Mouse (Mus musculus): ENCODE results near the gene Tor4a. TPM values are rescaled to one million over a fixed set of nuclear protein-coding genes. Genes with fewer than 3 reads are reported as not detected.

Tor4a gene
- total RNA-seq, 2 experiments from 2014 or later, result 1.8 to 2.4 TPM

DNA sequence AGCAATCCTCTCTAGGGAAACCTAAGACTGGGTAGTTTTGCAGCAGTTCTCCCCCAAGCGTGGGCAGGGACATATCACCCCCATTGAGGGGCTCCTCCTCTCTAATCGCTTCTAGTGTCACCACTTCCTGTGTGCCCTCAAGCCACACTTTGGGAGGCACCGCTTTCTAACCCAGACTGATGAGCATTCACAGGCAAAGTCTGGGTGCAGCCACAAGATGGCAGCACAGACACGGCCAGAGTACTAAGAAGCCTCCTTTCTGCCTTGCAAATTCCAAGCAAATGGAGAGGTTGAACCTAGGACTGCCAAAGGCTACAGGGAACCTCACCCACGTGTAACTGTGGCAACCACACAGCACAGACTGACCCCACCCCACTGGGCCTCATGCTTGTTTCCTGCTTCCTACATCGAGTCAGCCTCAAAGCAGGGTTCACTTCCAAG lies 3.3 kb downstream of the Tor4a start:
- DNase-seq (ENCODE audit: low spot score in 2 of 2), result peak; percentile 81 to 88

DNA sequence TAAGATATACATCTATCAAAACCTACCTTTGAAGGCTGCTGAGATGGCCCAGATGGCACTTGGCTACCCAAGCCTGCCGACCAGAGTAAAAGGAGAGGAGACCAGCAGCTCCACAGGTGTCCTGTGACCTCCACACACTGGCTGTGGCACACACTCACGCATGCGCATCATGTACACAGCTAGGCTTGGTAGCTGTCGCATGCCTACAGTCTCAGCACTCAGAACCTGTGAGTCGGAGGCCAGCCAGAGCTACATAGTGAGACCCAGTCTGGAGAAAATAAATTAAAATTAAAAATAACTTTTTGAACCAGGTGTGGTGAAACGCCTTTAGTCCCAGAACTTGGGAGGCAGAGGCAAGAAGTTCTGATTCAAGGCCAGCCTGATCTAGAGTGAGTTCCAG lies 8.8 kb downstream of the Tor4a start:
- DNase-seq (ENCODE audit: low spot score in 2 of 2), result no peak

DNA sequence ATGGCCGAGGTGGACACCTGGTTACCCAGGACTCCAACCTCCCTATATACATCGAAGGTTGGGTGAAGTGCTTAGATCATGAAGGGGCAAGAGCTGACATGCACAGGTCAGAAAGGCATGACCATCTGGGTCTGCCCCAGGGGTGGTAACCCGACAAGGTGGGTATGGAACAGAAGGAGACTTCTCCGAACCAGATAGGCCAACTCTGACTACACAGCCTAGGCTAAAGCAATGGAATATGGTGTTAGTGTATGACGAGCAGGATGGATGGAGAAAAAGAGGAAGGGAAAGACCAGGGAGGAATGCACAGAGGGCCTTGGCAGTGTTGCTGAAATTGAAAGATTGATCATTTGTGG lies 10.1 kb downstream of the Tor4a start:
- no peak for DNase-seq (ENCODE audit: low spot score in 2 of 2)

DNA sequence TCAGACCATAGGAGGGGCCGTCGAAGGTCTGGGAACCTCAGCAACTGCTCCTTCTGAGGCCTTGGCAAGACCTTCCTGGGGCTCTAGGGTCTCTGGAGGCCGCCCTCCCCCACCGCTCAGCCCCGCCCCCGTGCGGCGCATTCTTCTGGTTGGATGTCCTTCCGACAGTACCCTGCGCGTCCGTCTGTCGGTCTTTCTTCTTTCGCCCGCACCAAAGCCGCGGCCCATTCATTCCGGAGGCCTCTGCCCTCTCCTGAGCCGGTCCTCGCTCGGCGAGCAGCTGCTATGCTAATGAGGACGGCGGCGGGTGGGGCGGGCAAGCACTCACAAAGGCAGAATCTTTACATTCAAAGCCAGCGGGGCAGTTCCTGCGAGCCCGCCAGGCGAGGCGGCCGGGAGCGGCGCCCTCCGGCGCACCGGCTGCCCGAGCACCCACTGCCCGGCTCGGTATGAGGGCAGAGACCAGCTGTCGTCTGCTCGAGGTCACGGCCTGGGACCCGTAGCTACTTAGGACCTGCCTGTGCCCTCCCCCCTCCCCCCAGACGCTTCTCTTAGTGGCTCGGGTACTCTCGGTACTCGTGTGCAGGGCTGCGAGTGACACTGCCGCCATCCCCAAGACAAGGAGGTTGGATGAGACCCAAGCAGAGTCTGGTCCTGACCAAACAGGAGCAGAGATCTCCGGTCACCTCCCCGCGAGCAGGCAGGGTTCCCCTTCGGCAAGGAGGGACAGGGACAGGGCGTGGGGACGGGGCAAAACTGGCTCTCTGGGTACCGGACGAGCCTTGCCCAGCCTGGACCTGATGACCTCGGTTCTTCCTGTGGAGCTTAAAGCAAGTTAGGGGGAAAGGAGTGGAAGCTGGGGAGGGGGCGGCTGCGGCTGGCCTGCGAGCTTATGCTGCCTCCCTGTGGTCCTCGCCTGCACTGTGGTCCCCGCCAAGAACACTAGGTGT lies 10.8 kb downstream of the Tor4a start:
- peak; percentile 62 to 76 for DNase-seq (ENCODE audit: low spot score in 2 of 2)

DNA sequence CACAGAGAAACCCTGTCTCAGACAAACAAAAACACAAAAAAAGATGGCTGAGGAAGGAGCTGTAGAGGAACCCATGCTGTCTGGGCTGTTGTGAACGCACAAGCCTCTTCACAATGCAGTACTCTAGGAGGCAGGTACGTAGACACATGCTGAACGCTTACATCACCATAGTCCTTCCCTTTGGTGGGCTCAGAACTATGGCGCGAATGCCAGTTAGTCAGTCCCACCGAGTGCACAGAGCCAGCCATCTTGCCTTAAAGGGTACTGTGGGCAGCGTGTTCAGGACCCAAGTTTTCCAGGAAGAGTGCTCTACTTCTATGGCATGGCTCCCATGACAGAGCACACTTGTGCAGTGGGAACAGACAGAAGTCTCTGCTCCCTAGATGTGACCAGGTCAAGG lies 12.2 kb downstream of the Tor4a start:
- DNase-seq (ENCODE audit: low spot score in 2 of 2), result peak in 1 of 2 experiments; percentile 7

DNA sequence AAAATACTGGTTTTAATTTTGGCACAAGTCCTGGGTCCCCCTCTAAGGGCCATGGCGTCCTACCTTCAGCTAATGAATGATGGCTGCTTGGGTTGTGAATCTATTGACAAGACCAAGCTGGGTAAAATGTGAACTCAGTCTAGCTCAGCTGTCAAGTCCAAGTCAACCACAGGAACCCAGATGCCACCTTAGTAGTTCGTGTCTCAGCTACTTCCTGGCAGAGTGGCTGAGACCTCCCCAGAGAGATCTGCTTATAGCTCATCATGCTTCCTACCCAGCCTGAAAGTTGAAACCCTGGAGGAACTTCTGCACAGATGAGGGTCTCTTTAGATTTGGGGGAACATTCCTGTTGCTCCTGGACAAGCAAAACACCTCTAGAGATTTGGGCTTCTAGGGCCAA lies 13.3 kb downstream of the Tor4a start:
- no peak for DNase-seq (ENCODE audit: low spot score in 2 of 2)

DNA sequence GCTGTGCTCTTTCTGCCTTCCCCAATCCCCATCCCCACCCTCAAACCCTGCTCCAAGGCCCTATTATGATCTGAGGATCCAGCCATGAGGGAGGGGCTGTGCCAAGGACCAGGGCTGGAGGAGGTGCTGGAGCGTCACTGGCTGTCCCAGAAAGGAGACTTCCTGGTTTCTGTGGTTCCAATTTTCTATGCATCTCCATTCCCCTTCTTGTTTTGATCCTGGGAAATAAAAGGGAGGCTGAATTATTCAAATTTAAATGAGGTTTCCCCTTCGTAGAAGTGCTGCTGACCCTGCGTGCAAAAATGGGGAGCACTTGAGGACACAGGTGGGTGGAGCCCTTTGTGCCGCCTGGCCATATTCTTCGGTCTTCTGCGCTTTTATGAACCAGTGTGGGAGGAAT lies 14.0 kb downstream of the Tor4a start:
- DNase-seq (ENCODE audit: low spot score in 2 of 2), result no peak

DNA sequence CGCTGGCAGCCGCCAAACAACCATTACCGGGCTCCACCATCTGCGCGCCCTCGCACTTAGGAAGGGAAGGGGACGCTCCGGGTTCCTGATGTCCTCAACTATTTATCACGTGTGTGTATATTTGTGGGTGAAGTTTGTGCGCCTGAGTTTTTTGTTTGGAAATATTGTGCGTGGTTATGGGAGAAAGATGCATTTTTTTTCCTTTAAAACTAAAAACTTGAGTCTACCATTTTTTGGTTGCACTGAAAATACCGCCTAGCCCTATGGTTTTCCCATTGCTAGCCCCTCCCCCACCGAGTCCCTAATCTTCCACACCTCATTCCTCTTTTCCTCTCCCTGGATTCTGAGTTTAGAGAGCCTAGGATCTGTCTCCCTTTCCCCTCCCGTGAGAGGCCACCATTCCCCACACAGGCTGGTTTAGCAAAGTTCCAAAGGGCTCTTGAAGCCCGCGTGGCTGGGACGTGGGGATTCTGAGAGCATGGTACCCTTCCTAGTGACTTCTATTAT lies 14.7 kb downstream of the Tor4a start:
- no peak for DNase-seq (ENCODE audit: low spot score in 2 of 2)

DNA sequence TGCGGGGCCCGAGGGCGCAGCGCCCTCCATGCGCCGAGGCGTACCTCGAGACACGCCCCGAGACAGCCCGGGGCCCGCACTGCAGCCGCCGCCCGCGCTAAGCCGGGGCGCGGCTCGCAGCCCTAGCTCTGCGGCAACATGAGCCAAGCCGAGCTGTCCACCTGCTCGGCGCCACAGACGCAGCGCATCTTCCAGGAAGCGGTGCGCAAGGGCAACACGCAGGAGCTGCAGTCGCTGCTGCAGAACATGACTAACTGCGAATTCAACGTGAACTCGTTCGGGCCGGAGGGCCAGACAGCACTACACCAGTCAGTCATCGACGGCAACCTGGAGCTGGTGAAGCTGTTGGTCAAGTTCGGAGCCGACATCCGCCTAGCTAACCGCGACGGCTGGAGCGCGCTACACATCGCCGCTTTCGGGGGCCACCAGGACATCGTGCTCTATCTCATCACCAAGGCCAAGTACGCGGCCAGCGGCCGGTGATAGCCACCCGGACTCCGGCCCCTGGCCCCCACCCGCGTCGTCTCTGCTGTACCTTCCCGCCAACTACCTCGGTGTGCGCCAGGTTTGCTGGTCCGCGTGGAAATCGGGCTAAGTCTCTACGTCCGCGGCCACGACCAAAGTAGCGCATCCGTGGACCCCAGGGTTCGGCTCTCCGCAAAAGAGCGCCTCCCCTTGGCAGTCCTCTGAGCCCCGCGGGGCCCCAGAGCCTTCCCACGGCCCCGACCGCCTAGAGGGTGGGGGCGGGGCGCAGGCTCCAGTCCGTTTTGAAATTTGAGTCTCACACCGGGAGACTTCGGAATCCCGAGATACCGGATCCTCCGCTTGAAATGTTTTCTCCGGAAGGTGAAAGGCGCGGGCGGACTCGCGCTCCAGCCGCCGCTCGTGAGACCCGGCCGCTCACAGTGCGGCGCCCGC lies 15.5 kb downstream of the Tor4a start:
- DNase-seq (ENCODE audit: low spot score in 2 of 2), result peak; percentile 58 to 68

DNA sequence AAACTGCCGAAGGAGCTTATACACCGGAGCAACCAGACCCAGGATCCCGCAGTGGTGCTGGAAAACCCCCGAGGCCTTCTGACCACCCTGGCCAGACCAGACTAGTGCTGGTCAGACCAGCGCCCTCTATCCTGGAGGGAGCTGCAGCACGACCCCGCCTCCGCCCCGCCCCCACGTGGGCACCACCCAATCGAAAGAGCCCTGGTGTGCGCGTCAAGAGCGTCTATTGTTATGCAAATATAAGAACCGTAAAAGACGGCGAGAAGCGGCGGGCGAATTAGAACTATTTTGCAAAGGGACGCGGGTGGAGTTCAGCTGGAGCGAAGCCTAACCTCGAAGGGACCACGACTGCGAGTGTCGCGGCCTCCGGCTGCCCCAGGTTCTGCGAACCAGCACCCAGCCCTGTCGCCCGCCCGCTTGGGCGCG lies 16.2 kb downstream of the Tor4a start, which contains the start of gene Nrarp:
Nrarp (plus strand) TSS at position 281 of the 426 bp plus-strand sequence.
- peak; percentile 97 to 98 for DNase-seq (ENCODE audit: low spot score in 2 of 2)

DNA sequence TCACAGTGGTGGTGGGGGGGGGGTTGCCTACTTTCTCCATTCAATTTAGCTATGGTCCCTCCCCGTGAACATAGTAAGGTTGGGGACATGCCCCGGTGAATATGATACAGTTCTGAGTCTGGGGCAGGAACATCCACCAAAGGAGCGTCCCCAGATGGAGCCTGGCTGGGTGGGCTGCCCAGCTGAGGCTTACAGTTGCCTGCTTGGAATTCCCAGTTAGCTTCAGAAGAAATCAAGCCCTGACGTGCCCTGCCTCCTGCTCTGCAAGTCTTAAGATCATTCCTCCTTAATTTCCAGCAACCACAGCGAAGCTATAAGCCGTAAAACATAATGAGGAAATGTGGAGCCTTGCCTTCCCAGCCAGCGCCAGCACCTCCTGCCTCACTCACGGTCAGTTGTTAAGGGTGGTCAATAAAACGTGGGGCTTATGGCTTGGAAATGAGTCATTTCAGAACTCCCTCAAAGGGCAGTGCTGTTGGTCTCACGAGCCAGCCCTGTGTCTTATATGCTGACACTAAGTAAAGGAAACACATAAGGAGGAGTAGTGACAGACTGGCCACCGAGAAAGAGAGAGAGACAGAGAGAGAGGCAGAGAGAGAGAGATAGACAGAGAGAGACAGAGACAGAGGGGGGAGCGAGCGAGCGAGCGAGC lies 17.0 kb downstream of the Tor4a start:
- DNase-seq (ENCODE audit: low spot score in 2 of 2), result peak in 1 of 2 experiments; percentile 10

DNA sequence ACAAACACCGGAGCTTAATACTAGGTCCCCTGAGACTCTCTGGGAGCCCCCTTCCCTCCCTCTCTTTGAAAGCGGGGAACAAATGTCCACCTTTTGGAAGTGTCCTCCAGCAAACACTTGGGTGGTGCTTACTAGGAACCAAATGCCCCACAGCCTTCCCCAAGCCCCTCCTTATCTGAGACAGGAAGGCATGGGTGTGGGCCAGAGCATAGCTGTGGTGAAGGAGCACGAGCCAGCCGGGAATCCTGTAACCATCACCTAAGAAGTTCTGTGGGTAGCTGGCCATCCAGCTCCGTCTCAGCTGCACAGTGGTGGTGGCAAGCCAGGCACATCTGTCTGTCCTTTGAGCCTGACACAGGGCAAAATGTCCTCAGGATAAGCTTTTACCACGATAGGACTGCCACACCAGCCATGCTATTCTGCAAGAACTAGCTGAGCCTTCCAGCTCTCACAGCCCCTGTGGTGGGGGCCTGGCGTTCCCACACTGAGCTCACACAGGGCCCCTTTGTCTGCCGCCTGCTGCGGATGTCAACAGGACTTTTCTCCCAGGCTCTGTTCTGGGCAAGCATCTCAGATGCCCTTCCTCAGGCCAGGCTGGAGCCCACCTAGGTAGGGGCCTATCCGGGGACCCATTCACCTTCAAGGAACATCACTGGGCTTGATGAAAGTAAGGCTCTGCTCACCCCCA lies 18.3 kb downstream of the Tor4a start:
- DNase-seq (ENCODE audit: low spot score in 2 of 2), result peak; percentile 59 to 69

DNA sequence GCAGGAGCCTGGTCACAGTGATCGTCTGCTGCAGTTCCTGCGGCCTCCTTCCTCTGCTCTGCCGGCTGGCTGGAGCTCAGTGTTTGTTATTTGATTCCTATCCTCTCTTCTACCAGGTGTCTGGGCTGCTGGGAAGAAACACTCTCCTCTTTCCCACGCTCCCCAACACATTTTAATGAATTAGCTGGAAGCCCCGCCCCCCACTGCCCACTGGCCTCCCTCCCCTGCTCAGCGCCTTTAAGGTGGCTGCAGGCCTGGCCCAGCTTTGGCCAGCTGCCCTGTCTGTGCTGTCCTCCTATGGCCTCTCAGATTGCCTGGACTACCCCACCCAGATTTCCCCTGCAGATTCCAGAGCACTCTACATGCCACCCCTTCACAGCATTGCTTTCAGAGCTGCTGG lies 19.0 kb downstream of the Tor4a start:
- DNase-seq (ENCODE audit: low spot score in 2 of 2), result peak; percentile 62 to 75

DNA sequence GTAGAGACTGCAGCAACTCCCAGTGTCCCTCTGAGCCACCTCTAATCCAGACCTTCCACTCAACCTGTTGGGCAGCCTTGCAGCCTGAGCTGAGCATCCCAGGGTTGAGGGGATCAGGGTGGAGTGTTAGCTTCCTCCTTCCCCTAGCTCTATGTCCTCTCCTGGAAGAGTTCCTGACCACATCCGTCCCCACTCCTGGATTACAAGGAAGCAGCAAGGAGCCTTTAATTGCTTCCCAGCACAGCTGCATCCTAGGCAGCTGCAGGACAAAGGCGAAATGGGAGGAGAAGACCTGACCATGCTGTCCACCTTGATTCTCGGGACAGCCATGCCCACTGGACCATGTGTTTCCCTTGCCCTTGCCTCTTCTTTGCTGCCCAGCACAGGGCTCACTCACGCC lies 19.6 kb downstream of the Tor4a start:
- DNase-seq (ENCODE audit: low spot score in 2 of 2), result no peak

DNA sequence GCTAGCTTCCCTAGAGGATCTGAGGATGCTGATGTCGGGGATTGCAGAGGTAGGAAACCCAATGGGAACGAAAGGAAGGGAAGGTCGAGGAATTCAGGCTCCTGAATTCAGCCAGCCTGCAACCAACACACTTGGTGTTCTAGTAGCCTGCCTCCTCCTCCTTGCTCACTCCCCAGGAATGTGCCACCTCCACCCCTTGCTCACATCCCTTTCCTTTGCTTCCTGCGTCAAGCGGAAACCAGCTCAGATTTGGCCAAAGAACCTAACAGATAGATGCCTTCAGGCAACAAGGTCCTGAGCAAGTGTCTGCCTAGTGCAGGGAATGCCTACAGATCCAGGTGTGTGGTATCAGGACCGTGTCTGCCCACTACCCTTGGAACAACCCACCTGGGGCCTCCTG lies 20.1 kb downstream of the Tor4a start:
- DNase-seq (ENCODE audit: low spot score in 2 of 2), result peak in 1 of 2 experiments; percentile 12

DNA sequence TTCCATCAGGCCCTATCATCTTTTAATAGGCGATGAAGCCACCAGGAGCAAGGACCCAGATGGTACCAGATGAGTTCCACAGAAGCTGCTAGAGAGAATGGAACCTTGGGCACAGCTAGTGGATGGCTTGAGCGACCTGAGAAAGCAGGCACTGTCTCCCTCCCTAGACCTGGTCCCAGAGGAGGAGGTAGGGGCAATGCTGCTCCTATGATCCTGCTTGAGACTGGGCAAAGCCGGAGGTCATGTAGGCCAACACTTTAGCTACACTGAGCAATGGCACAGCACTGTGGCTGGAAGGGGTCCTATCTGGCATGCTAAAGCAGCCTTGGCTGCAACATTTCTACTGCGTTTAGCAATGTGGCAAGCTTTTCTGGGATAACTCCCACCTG lies 21.0 kb downstream of the Tor4a start:
- no peak for DNase-seq (ENCODE audit: low spot score in 2 of 2)

DNA sequence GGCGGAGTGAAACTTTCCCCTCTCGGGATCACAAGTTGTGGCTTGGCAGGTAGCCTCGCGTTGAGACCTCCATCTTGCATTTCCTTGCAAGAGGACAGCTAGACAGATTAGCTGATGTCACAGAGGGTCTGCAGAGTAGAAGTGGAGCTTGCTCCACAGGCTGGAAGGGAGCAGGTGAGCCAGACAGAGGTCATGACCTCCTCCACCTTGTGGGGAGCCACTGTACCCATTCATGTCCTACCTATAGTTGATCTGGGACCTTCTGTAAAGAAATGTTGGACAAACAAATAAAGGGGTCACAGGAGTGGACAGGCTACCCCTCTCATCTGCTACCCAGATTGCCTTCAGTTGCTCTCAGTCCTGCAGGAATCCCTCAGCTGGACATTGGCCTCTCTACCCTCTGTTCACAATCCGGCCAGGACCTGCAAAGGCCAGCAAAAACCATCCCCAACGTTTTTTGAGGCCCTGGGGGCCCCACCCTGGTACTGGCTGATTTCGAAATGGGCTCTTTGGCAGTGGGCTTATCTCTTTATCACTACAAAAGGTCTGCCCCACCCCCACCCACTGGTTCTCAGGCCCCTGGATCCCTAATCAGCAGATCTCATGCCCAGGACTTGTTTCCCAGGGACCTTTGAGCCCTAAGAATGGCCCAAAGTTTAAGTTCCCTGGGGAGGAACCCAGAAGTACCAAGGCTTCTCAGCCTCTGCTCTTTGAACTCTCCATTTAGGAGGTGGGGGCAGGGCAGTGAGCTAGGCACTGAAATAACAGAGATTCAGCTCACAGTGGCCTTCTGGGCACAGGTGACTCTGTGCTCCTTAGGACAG lies 21.6 kb downstream of the Tor4a start:
- DNase-seq (ENCODE audit: low spot score in 2 of 2), result no peak

DNA sequence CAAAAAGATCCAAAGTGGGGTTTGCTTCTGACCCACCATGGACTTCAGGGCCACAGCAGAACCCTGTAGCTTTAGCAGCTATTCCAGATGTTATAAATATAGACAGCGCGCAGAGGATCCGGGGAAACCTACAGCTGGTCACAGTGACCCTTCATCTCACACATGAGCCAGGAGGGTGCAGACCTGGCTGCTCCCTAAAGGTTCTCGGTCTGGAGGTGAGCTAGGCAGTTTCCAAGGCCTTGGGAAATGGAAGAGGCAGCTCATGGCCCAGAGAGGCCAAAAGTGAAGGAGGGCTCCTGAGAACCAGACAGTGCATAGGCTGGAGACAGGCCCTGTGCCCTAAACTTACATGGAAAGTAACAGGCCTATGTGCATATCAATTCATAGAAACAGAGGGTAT lies 22.9 kb downstream of the Tor4a start:
- DNase-seq (ENCODE audit: low spot score in 2 of 2), result no peak

DNA sequence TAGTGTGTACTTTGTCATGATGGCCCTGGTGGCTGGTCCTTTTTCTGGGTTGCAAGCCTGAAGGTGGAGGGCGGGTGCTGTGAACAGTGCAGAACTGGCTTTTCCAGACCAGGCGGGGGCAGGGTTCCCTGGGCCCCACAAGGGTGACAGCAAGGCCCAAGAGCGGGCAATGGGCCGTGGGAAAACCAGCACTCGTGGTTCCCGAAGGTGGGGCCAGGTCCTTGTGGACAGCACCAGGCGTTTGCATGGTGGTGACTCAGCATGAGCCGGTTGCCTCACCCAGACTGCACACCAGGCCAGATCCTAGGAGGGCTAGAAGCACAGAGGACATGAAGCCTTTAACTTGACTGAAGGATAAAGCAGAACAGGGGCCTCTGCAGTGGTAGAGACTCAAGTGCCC lies 24.1 kb downstream of the Tor4a start:
- peak in 1 of 2 experiments; percentile 9 for DNase-seq (ENCODE audit: low spot score in 2 of 2)

DNA sequence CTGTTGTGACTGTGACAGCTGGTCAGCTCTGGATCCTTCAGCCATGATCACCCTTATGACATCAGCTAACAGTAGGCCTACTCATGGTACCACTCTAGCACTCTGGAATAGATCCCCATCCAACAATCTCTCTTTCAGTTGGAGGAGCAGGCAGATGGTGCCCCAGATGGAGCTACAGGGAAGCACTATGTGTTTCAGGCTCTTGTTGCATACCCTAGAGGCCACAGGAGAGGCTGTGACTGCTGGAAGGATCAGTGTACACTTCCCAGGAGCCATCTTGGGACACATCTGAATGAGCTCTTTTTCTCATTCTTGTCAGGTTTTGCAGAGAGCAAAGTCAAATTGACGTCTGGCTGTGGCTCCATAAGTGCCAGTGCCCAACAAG lies 24.9 kb downstream of the Tor4a start:
- DNase-seq (ENCODE audit: low spot score in 2 of 2), result peak; percentile 31 to 44

Data from layer of hippocampus, postnatal 10 days (tissue).